Mouse (Mus musculus) erythroblast, embryonic 14.5 days (primary cell): ENCODE data around the gene Pde4b. TPM values are rescaled to one million over a fixed set of nuclear protein-coding genes. Genes with fewer than 3 reads are reported as not detected.

Experiments used
- H3K27me3 ChIP-seq: 2 replicates; pipeline ENCODE4 v1.6.1; 2012; ENCODE audit warnings: inconsistent platforms; ENCODE audit not compliant: control insufficient read depth
- H3K36me3 ChIP-seq: 2 replicates; pipeline ENCODE4 v1.6.1; 2012; ENCODE audit warnings: mild to moderate bottlenecking, inconsistent platforms; ENCODE audit not compliant: control insufficient read depth
- H3K4me1 ChIP-seq: 2 replicates; pipeline ENCODE4 v1.6.1; 2012; ENCODE audit warnings: inconsistent platforms; ENCODE audit not compliant: control insufficient read depth
- H3K4me3 ChIP-seq: replicated peaks from 2 replicates; pipeline ENCODE3; 2012; ENCODE audit warnings: moderate library complexity, mild to moderate bottlenecking, inconsistent platforms
- H3K9me3 ChIP-seq: 2 replicates; pipeline ENCODE4 v1.6.1; 2012; ENCODE audit warnings: low read length, inconsistent platforms, mixed read lengths; ENCODE audit not compliant: control insufficient read depth
- GATA1 ChIP-seq: IDR thresholded peaks from 2 replicates; pipeline ENCODE4 v1.6.1; 2012; ENCODE audit warnings: low read length, inconsistent platforms, mixed read lengths
- TAL1 ChIP-seq: IDR thresholded peaks from 3 replicates; pipeline ENCODE4 v1.6.1; 2012; ENCODE audit warnings: low read length, inconsistent platforms, mixed read lengths
- polyA plus RNA-seq: library from polyadenylated mRNA; stranded (reverse); fragments of >175 nt; gene quantifications from 2 replicates; pipeline ENCODE4 v1.2.3, GENCODE M21; 2012

The Pde4b gene
- polyA plus RNA-seq, 1 experiment, result 0.08 TPM

DNA sequence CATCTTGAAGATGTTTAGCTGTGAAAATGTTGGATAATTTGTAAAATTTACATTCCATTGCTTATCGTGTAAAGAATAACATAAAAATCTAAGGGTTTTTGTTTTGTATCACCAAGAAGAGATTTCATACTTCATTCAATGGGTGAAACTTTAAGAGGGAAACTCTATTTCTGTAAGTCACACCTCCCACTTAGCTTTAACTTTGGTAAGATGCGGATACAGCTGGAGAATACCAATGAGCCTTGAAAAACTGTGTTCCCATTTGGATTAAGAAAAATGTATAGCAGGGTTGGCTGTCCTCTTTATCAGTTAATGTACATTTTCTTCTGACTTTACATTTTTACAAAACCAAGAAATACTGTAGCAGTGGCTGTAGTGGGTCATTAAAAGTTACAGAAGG, 8.5 kb downstream of the Pde4b start:
- Histone ChIP-seq H3K36me3 (no peaks in the 10 kb centered on the region), H3K27me3 (no peaks in the 10 kb centered on the region), H3K9me3 (no peaks in the 10 kb centered on the region; the same call in 1 of the 2 replicates), H3K4me3 (no peak overlapping the region), H3K4me1 (no peaks in the 10 kb centered on the region)
- no peak for TF ChIP-seq GATA1
- no peak for TF ChIP-seq TAL1

GRCm38 (mm10) chr4:102102241-102102640, 14.9 kb downstream of the Pde4b start:
- Histone ChIP-seq H3K9me3 (no peaks in the 10 kb centered on the region; the same call in 1 of the 2 replicates), H3K4me1 (no peaks in the 10 kb centered on the region), H3K4me3 (no peak overlapping the region), H3K36me3 (no peaks in the 10 kb centered on the region), H3K27me3 (no peaks in the 10 kb centered on the region)
- TF ChIP-seq GATA1 (no peak), TAL1 (no peak)

DNA sequence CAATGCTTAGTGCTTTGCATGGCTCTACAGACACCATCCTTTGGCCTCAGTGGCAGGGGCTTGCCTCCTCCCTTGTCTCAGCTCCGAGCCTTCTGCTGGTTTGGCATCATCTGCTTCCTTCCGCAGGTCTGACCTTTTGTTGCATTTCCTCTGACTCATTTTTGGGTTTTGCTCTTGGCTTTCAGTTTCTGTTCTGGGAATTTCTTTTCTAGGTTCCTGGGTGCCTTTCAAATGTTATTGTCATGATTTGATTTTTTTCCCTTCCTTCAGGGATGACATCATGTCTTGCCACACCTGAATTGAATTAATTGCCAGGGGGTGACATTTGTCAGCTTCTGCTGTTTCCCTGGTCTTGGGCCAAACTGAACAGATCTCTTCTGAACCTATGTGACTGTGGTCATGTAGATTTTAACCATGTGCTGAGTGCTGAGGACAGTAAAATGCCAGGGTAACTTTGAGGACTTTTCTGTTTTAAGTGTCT, 17.2 kb downstream of the Pde4b start:
- H3K27me3 ChIP-seq, result no peaks in the 10 kb centered on the region
- H3K4me1 ChIP-seq, result no peaks in the 10 kb centered on the region
- no peak overlapping the region for H3K4me3 ChIP-seq
- H3K36me3 ChIP-seq, result no peaks in the 10 kb centered on the region
- H3K9me3 ChIP-seq, result no peaks in the 10 kb centered on the region
- no peak for TF ChIP-seq TAL1
- no peak for TF ChIP-seq GATA1

GRCm38 (mm10) chr4:102106771-102107170, 19.4 kb downstream of the Pde4b start:
- no peak overlapping the region for H3K4me3 ChIP-seq

GRCm38 (mm10) chr4:102119454-102119853, 32.1 kb downstream of the Pde4b start:
- Histone ChIP-seq H3K36me3 (no peaks in the 10 kb centered on the region), H3K4me3 (no peak overlapping the region), H3K9me3 (no peaks in the 10 kb centered on the region), H3K4me1 (no peaks in the 10 kb centered on the region), H3K27me3 (no peaks in the 10 kb centered on the region)
- TF ChIP-seq GATA1 (no peak), TAL1 (no peak)

More at GRCm38 (mm10) chr4:102106771-102107170, 19.4 kb downstream of the Pde4b start:
- Histone ChIP-seq H3K36me3 (no peaks in the 10 kb centered on the region), H3K9me3 (no peaks in the 10 kb centered on the region), H3K4me1 (no peaks in the 10 kb centered on the region), H3K27me3 (no peaks in the 10 kb centered on the region)
- no peak for TF ChIP-seq TAL1
- no peak for TF ChIP-seq GATA1

GRCm38 (mm10) chr4:102136366-102136849, 49.1 kb downstream of the Pde4b start:
- no peaks in the 10 kb centered on the region for H3K9me3 ChIP-seq
- H3K4me3 ChIP-seq, result no peak overlapping the region
- no peaks in the 10 kb centered on the region for H3K27me3 ChIP-seq
- H3K4me1 ChIP-seq, result no peaks in the 10 kb centered on the region
- no peaks in the 10 kb centered on the region for H3K36me3 ChIP-seq
- TF ChIP-seq TAL1, result no peak

DNA sequence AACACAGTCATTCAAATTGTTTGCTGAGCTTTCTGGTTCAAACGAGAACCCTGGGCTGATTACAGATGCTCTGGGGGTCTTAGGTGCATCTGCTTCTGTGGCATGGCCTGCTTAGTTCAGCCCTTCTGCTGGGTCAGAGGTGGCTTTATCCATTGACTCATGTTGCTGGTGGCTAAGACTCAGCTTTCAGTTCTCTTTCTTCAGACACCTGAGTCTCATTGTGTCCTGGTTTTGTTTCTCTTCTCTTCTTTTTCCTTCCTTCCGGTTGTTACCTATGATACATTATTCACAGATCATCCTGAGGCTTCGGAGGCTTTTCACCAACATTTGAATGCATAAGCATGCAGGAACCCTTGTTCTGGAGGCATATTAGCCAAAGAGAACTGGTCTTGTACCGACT, 51.0 kb downstream of the Pde4b start:
- Histone ChIP-seq H3K4me1 (no peaks in the 10 kb centered on the region), H3K4me3 (no peak overlapping the region), H3K9me3 (no peaks in the 10 kb centered on the region), H3K36me3 (no peaks in the 10 kb centered on the region), H3K27me3 (no peaks in the 10 kb centered on the region)
- TF ChIP-seq TAL1 (no peak), GATA1 (no peak)

DNA sequence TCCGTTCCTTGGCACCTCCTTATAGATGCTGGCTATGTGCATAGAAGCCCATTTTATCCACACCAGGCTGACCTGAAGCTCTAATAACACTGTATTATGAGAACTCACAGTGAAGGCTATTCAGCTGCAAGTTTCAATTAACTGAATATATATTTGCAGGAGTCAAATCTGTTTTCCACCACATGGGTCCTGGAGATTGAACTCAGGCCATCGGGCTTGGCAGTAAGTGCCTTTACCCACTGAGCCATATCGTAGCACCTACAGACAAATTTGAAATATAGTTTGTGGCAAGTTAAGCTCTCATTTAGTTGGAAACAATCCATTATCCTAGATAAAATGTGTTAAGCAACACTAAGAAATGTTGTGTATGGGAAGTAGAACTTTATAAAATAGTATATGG, 53.9 kb downstream of the Pde4b start:
- no peak overlapping the region for H3K4me3 ChIP-seq
- TF ChIP-seq GATA1 (no peak), TAL1 (no peak)
- no peaks in the 10 kb centered on the region for H3K27me3 ChIP-seq
- no peaks in the 10 kb centered on the region for H3K36me3 ChIP-seq
- no peaks in the 10 kb centered on the region for H3K4me1 ChIP-seq
- no peaks in the 10 kb centered on the region for H3K9me3 ChIP-seq

DNA sequence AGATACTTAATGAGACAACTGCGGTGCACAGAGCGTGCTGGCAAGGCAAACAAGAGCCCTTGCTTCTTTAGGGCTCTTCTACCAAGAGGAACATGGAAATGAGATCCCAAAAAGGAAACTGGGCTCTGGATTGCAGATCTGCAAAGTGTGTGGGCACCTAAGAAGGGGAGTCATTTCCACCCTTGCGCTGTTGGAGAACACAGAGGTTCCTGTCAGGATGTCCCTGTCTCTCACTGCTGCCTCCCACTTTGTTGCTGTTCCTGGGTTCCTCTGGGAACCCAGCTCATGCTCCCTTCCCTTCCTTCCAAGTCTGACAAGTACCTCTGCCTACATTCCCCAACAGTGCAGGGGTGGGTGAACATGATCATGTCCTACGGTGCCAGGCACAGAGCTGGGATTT, 61.4 kb downstream of the Pde4b start:
- TF ChIP-seq GATA1, result no peak
- no peaks in the 10 kb centered on the region for H3K27me3 ChIP-seq
- no peak overlapping the region for H3K4me3 ChIP-seq
- no peaks in the 10 kb centered on the region for H3K36me3 ChIP-seq
- H3K9me3 ChIP-seq, result peaks cover 3% of the 10 kb centered on the region; the same call in 1 of the 2 replicates
- H3K4me1 ChIP-seq, result no peaks in the 10 kb centered on the region

- Histone ChIP-seq H3K4me1 (no peaks in the 10 kb centered on the region), H3K27me3 (no peaks in the 10 kb centered on the region), H3K36me3 (no peaks in the 10 kb centered on the region), H3K4me3 (no peak overlapping the region), H3K9me3 (no peaks in the 10 kb centered on the region)
- TF ChIP-seq TAL1, result no peak
- TF ChIP-seq GATA1, result no peak
These were observed 71.8 kb downstream of the Pde4b start for GRCm38 (mm10) chr4:102159178-102159577.

- H3K9me3 ChIP-seq, result no peaks in the 10 kb centered on the region
- no peaks in the 10 kb centered on the region for H3K4me1 ChIP-seq
- H3K4me3 ChIP-seq, result no peak overlapping the region
- H3K27me3 ChIP-seq, result no peaks in the 10 kb centered on the region
- no peaks in the 10 kb centered on the region for H3K36me3 ChIP-seq
- TF ChIP-seq GATA1 (no peak), TAL1 (no peak)
These were observed 84.3 kb downstream of the Pde4b start for GRCm38 (mm10) chr4:102171636-102172035.
